Mouse (Mus musculus): ENCODE results near the gene Casc3.

The Casc3 gene

DNA sequence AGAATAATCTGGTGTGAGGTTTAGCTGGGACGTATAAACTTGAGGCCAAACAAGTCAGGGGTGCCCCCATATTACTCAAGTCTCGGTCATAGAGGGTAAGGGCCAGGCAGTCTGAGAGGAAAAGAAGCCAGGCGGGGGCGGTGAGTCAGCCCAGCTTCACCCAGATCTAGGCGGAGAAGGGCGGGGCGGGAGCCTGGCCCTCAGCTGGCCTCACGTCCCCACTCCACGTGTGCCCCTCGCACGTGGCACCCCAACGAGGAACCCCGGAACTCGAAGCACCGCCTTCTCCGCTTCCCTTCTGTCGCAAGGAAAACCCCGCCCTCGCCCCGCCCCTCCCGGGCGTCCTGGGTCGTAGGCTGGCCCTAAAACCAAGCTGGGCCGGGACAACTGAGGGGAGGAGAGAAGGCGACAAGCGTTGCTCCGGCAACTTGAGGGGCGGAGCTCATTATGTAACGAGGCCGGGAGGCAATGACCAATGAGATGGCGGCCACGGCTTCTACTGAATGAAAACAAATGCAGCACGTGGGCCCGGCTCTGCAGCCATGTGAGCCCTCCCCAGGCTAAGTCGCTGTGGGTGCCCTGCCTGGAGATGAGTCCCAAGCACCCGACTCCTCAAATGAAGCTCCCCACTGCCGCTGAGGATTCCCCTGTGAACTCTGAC, 30.9 kb upstream of the Casc3 start:
- DNase-seq (ENCODE audit: low spot score) = peak; percentile 90

DNA sequence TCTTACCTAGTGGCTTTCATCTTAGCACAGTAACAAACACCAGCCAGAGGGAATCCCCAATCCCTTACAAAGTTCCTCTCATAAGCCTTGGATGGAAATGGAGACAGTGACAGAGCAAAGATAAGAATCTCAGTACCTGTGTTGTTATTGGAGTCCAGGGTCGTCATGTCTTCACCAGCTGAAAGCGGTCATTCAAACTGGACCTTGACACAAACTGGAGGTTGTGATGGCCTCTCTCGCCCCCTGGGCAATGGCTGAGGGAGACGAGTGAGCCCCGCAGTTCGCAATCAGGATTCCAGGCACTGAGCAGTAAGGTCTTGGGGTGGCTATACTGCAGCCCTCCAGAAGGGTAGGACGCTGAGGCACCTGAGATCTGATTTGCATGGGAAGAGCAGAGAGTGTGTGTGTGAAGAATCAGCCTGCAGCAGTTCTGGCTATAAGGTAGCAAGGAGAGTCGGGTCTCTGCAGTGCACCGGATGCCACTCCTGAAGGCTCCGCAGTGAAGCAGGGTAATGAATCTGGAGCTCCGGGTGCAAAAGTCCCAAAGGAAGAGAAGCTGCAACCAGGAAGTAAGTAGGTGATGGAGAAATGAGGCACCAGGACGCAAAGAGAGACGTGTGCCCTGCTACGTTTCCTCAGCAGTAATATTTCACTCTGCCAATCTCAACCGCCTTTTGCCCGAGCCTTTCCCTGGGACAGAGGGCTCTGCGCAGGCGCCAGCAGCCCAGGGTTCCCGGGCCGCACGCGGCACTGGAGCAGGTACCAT, 29.9 kb upstream of the Casc3 start, which contains the start of gene Nr1d1:
Gene Nr1d1, minus strand, starts transcription at position 752 of the 766 bp plus-strand sequence.
- DNase-seq (ENCODE audit: low spot score) = no peak

DNA sequence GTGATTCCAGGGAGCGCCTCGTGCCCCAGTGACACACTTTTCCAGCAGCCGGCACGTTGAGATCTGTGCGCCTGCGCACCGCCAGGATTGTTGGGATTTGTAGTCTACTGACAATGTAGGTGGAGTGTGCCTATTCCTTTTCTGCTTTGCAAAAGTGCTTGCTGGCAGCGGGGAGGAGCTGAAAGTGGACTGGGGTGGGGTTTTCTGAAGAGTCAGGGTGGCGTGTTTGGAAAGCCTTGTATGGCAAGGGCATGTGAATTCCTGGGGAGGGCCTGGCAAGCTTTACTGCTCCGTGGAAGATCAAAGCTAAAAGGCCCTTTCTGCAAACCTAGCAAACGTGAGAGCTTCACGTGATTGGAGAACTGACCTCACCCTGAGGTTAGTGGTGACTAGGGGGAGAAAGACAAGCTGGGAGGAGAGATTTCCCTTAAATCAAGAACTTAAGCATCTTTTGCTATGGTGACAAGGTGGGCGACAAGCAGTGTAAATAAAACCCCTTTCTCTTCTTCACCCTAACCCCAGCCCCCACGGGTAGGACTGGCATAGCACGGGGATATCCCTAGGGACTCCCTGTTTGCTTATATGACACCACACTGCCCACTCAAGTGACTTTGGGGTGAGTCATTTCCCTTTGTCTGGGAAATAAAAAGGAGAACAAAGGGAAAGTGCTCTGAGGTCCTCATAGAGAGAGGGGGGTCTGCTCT, 29.2 kb upstream of the Casc3 start:
- DNase-seq (ENCODE audit: low spot score) = peak; percentile 93

DNA sequence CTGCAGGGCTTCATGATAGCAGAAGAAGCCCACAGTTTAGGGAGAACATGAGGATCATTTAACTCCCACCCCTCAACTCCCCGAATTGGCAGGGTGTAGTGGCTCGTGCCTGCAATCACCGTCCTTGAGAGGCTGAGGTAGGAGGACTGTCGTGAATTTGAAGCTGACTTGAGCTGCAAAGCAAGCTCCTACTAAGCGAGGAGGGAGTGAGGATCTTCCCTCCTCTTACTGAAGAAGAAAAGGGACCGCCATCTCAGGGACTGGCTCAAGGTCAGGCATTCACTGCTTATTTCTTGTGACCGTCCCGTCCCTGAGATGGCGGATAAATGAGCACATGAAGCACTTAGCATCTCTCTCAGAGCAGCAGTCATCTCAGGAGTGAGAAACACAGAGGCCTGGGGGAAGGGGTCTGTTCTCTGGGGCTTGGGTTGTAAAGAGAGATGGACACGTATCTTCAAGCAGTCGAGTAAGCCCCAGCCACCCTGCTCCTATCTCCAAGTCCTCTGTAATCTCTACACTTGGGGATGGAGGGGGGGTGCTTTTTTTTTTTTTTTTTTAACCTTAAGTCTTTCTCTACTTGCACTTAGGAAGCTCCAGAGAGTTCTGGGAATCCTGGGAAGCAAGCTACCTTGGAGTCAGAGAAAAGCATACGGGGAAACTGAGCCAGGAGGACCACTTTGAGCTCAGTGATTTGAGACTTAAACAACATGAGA, 28.5 kb upstream of the Casc3 start:
- DNase-seq (ENCODE audit: low spot score) = no peak

DNA sequence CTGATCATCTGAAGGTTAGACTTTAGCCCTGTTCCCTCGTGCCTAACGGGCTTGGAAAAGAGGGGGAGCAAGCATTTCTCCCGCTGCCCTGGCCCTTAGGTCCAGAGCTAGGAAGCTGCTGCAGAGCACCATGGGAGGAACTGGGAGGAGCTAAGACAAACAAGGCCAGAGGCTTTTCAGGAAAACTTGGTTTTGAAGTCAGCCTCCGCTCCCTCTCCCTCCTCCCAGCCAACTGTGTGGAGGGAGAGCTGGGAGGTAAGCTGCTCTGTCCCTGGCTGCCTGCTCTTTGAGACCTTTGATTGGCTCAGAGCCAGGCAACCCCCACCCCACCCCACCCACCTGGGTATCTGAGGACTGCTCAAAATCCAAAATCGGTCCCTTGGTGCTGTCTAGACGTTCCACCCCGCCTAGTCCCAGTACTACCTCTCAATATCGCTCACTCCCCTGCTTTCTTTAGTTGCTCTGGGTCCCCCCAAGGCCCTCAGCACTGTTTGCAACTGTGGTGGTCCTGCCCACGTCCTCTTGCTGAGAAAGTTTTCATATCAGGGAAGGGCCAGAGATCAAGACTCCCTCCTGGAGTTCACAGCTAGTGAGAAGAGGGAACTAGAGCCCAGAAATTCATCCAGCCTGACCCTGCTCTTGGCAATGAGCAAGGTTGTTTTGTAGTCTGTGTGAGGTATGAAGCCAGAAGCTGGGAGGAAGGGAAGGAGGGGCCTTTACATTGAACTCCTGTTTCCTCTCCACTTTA, 27.7 kb upstream of the Casc3 start:
- no peak for DNase-seq (ENCODE audit: low spot score)

DNA sequence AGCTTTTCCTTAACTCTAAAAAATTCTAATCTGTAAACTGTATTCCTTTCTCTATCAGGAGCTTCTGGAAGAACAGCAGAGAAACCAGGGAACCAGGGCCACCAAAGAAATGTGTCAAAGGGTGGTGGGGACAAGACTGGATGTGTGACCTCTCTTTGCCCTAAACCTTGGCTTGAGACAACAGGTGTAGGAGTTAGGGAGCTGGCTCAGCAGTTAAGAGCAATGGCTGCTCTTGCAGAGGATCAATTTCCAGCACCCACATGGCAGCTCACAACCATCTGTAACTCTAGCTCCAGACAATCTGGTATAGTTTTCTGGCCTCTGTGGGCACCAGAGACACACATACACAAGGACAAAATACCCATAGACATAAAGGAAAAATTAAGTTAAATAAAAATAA, 26.8 kb upstream of the Casc3 start:
- no peak for DNase-seq (ENCODE audit: low spot score)

DNA sequence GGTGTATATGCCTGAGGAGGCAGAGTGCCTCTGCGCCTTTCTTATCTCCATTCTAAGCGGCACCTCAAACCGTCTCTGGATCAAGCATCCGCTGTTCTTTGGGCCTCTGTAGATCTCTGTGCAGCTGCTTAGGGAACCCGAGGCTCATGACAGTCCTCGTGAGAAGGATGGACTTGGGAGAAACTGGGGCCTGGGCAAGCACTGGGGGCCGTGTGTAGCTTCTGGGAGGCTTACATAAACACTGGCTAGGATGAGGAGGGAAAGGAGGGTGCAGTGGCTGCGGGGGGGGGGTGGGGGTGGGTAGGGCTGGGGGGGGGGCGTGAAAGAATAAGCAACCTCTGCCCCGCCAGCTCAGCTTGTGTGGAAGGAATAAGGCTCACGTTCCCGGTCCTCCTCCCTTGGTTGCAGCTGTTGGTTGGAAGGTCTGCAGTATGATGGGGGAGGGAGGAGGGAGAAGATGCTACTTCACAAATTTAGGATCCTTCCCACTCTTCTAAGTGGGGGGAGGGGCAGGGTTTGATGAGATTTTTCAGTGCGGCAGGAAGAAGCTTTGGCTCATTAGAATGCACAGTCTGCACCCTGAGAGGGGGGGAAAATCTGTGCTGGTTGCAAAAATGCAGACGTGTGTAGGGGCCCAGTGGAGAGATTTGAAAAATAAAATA, 22.7 kb upstream of the Casc3 start:
- DNase-seq (ENCODE audit: low spot score) = no peak

DNA sequence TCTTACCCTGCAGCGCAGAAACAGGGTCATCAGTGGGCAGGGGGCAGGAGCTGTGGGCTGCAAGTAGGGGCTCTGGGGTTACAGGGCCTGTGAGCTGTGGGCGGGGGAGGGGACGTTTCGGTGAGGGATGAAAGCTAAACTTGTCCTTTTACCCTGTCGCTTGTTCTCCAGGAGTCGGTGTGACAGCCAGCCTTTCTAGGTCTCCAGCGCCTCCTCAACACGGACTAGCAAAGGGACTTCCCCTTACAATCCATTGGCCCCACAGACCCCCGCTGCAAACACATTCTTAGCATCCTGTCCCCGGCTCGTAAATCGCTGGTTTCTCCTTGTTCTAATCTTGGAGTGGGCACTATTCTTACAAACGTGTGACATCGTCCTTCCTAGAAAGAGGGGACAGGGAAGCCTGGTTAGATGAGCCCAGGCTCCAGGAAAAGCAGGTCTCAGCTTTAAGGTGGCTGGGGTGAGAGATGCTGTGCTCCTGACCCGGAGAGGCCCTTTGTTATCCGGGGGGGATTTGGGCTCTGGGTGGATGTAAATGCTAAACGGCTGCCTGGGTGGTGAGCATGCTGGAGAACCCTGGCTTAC, 22.0 kb upstream of the Casc3 start:
- no peak for DNase-seq (ENCODE audit: low spot score)

DNA sequence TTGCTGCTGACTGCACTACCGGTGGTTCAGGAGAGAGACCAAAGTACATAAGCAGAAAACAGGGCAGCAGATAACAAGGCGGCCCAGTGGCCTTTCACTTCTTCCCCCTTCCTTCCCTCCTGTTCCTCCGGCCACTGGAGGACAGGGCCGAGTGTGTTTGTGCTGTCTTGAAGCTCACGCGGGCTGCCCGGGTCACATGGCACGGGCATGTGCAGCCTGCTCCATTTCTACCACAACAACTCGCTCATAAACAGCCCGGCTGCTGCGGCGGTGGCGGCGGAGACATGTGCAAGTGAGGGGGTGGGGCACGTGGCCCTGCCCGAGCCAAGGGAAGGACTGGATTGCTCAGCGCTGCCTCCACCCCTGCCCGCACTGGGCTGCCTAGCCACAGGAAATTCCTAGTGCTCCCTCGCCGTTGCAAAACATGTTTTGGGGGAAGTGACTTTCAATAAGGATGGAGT, 21.4 kb upstream of the Casc3 start:
- DNase-seq (ENCODE audit: low spot score) = no peak

DNA sequence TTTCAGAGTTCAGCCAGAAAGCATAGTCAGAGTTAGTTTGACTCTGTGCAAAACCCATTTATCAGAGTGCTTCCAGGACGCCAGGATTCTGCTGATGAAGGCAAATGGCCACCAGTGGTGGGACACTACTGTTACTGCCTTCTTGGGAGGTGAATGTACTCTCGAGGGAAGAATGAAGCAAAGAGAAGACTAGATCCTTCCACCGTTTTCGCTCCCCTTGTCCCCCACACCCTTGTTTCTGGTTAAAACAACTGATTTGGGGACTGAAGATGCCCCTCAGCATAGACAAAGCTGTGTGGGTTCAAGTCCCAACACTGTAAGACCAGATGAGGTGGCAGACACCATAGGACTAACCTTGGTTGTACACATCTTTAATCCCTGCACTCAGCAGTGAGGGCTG, 20.6 kb upstream of the Casc3 start:
- no peak for DNase-seq (ENCODE audit: low spot score)

DNA sequence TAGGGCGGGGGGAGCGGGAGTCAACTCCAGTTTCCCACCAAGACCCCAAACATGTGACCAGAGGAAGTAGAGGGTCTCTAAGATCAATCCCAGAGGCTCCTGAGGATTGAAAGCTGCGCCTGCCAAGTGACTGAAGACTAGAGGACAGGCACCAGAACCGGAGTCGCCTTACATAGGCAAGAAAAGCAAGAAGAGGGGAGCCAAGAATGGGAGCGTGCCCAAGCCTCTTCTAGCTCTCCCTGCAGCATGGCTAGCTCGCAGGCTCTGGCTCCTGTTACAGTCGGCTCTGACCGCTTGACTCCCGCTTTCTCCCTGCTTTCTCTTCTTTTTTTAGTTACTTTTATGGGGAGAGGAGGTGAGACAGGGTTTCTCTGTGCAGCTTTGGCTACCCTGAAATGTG, 19.5 kb upstream of the Casc3 start:
- DNase-seq (ENCODE audit: low spot score) = no peak

DNA sequence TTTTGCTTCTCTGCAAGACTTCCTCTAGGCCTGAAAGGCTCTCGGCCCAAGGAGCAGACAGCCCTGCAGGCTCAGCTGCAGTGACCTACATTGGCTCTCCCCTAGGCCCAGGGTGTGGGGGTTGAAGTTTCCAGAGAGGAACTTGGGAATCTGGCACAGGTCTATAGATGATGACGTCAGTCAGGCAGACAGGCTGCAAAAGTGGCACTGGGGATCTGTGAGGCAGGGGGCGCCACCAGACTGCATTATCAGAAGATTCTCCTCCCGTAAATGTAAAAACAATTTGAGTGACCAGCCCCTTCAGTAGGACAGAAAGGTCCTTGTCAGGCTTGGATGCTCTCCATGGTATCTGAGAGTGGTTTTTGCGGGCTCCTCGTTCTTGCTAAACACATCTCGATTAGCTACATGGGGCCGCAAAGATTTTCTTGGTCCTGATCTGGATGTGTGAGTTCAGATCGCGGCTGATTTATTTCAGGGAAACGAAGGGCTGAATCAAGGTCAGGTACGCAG, 18.9 kb upstream of the Casc3 start:
- DNase-seq (ENCODE audit: low spot score) = no peak

DNA sequence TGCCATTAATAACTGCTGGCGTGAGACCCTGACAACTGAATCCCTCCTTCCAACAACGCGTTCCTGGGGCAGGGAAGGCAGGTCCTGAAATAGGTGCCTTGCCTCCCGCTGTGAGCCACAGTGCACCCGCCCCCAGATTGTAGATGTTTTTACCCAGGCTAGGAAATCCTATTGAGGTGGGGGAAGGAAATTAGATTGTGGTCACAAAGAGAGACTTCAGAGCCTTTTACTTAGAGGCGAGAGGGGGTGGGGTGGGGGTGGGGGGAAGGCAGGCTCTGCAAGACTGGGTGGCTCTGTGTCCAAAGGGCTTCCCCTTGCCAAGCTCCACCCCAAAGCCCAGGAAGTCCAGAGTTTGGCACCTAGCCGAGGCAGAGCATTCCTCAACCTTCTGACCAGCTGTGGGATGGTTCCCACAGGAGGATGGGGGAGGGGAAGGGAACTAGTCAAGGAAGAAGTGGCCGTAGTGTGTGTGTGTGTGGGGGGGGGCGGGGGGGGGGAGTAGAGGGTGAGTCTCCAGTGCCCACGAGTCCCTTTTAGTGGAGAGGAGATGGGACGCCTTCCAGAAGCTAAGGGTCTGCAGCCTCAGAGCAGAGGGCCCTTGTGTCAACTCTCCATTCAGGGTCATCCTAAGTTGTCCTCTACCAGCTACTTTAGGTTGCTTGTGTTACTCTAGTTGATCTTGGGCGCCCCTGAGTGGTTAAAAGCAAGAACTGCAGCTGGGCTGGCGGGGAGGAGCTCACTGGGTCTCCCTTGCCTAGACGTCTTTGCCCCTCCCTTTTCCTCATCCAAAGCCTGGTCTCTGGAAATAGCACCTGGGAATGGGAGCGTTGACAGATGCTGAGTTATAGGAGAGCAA, 18.1 kb upstream of the Casc3 start:
- no peak for DNase-seq (ENCODE audit: low spot score)

DNA sequence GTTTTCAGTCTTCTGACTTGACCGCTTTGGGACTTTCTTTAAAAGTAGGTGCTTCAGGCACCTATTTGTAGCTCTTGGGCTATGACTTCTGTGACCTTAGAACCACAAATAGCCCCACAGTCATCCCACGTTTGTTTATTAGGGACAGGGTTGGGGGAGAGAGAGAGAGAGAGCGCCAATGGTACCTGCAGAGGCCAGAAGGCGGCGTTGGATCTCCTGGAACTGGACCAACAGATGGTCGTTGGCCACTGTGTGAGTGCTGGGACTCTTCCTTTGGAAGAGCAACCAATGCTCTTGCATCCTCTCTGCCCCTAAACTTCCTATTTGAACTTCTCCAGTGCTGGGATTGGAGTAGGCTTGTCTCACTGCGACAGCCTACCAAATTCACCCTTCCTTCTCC, 17.5 kb upstream of the Casc3 start:
- no peak for DNase-seq (ENCODE audit: low spot score)

DNA sequence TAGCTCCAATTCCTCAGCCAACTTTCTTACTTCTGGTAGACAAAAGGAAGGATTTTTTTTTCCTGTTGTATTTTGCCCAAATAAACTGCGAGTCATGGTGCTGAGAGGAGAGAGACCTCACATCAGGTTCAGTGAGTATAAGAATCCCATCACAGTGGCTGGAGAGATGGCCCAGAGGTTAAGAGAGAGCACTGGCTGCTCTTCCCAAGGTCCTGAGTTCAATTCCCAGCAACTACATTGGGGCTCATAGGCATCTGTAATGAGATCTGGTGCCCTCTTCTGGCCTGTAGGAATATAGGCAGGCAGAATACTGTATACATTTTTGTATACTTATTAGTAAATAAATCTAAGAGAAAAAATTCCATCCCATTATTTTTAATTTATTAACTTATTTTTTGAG, 17.0 kb upstream of the Casc3 start:
- no peak for DNase-seq (ENCODE audit: low spot score)

DNA sequence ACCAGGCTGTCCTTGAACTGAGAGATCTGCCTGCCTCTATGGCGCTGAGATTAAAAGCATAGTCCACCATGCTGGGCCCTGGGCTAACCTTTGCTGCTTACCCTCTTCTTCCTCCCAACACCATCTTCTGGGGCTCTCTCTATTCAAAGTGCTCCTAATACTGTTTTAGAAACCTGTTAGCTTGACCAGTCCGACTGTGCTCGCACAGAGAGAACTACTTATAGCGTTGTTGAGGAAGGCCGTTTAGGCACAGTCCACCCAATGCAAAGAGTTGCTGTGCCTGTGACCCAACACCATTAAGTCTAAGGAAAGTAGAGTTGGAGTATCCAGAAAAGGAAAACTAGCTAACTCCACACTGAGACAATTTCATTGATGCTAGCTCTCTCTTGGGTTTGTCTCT, 16.6 kb upstream of the Casc3 start:
- DNase-seq (ENCODE audit: low spot score) = no peak

DNA sequence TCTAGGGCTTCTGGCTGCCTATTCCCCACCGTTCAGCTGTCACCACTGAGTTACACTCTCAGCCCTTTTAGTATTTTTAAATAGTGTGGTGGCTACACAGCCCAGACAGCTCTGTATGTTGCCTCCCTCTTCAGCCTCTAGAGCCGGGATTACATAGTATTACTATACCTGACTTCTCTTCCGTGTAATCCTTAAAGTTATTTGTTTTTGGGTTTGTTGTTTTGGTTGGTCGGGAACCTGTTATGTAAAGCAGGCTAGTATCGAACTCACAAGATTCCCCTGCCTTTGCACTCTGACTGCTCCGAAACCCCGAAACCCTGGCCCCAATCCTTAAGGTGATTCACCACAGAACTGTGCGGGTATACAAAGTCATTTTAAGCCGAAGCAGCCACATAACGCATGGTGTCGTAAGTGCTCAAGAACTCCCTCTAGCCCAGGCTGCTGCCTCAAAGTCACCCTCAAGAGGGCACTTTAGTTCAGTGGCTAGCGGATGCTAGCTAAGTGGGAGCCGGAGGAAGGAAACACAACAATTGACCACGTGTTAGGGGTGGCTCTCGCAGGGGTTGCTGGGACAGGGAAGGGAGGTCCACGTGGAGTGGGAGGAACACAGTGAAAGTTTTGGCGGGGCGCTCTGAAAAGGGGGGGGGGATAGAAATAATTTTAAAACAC, 16.0 kb upstream of the Casc3 start:
- DNase-seq (ENCODE audit: low spot score) = no peak

DNA sequence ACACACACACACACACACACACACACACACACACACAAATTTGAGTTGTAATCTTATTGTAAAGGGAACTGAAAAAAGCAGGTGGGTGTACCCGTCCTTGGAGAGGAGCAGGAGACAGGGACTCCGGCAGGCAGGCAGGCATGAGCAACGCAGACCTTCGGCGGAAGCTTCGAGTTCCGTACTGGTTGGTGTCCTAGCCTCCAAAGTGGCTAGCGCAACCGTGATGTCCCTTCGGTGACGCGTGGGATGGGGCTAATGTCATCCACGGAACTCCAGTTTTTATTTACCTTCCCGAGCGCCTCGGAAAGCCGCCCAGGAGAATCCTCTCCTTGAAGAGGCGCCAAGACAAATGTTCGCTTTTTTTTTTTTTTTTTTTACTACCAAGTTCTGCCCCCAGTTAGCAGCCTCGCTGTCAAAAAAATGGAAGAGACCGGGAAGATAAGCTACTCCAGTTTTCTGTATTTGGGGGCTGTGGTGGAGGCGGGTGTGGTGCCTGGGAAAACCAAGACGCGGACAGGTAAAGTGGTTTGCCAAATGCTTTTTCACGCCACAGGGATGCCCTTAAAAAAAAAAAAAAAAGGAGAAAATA, 15.4 kb upstream of the Casc3 start:
- DNase-seq (ENCODE audit: low spot score) = no peak

DNA sequence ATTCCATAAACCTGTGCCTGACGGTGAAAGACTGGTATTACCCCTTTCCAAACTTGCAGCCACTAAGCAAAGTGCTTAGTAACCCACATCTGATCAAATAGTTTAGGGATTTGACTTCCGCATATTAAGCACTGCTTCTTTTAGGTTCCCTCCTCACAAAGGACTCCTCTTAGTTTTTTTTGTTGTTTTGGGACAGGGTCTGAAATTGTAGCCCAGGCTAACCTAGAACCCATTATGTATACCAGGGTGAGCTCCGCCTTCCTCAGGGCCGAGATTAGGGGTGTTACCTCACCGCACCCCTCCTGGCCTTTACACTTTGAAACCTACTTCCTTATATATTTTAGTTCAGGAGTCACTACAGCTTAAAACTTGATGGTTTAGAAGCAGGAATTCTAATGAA, 14.9 kb upstream of the Casc3 start:
- no peak for DNase-seq (ENCODE audit: low spot score)

All from ovary, postnatal 10 days (tissue).